Mouse (Mus musculus) B cell, adult 2 months (primary cell): ENCODE data around the gene Rtn4ip1.
"Not testable (repeated sequence)": the region's sequence is repeated elsewhere in the genome, so short reads cannot be mapped to it uniquely, and the experiment has no call there.

Experiments used
- DNase-seq, 2 experiments: peaks; one replicate each; pipeline ENCODE4 v3.0.0; 2022

Gene Rtn4ip1

DNA sequence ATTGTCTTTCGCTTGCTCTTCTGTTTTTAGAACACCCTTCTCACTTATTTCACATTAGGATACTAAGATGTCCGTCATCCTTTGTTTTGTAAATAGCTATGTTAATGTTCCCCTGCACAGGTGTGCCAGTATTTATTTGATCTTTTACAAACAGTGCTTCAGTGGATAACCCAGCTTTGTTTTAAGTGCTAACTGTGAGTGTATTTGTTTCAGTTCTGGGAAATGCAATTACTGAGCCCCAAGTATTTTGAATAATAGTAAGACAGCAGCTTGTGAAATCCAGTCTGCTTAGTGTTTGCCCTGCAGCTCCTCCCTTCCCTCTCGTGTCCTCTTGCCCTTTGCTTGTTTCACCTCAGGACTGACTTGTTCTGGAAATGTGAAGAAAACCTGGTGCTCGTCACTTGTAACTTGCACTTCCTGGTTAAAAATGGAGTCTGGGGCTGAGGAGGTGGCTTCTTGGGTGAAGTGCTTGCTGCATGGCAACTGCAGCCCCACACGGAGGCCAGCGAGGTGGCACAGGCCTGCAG, 37.6 kb downstream of the Rtn4ip1 start:
- no peak for DNase-seq

GRCm38 (mm10) chr10:43943736-43944135, 42.1 kb downstream of the Rtn4ip1 start:
- no peak for DNase-seq

DNA sequence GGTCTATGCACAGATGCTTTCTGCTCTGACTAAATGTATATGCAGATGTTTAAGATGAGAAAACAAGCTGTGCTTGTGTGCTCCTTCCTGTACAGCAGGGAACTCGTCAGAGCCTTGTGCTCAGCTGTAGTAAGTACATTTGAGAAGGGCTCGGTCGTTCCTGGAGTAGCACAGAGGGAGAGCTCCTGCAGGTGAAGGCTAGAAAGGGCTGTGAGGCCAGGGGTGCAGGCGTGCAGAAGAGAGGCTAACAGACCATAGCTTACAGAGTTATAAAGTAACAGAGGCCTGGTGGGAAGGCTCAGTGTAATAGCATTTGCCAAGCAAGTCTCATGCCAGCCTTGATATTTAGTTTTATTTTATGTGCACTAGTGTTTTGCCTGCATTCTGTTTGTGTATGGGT, 43.8 kb downstream of the Rtn4ip1 start:
- DNase-seq, result no peak

- DNase-seq, result peak; percentile 75 to 78
Observed at GRCm38 (mm10) chr10:43953942-43954341, 52.3 kb downstream of the Rtn4ip1 start.

DNA sequence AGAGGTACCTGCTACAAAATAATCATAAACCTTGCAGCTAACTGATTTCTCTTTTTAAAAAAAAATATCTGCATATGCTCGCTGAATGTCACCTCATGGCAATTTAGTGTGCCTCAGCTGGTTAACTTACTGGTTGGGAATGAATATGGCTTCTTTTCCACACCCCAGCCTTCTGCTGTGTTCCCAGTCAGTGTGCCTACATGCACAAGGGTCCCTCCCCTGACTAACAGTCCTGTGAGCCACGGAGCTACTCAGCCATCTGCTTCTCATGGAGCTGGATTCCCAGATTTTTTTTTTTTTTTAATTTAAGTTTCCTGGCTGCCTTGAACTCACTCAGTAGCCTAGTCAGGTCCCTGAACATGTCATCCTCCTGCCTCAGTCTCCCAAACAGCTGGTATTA, 63.3 kb downstream of the Rtn4ip1 start:
- DNase-seq, result no peak

- DNase-seq, result no peak
Observed at GRCm38 (mm10) chr10:43973244-43973643, 71.6 kb downstream of the Rtn4ip1 start.

DNA sequence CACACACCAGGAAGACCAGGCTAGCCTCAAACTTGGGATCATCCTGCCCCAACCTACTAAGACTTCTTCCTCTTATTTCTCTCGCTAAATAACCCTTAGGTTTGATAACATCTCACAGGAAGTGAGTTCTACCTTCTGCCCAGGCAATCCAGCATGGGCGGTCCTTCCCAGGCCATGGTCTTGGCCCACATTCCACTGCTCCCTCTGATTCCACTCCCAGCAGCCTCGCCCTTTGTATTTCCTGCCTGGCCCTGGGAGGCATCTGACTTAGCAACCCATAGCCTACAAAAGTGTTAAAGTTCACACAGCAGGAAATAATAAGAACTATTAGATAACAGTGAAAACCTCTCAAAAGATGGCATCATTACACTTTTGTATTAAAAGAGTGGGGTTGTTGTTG, 75.7 kb downstream of the Rtn4ip1 start:
- no peak for DNase-seq

GRCm38 (mm10) chr10:43980080-43980479, 78.5 kb downstream of the Rtn4ip1 start:
- DNase-seq, result no peak

GRCm38 (mm10) chr10:43980742-43981141, 79.1 kb downstream of the Rtn4ip1 start:
- not testable (repeated sequence) for DNase-seq

- no peak for DNase-seq
Observed at GRCm38 (mm10) chr10:43982470-43982869, 80.9 kb downstream of the Rtn4ip1 start.

DNA sequence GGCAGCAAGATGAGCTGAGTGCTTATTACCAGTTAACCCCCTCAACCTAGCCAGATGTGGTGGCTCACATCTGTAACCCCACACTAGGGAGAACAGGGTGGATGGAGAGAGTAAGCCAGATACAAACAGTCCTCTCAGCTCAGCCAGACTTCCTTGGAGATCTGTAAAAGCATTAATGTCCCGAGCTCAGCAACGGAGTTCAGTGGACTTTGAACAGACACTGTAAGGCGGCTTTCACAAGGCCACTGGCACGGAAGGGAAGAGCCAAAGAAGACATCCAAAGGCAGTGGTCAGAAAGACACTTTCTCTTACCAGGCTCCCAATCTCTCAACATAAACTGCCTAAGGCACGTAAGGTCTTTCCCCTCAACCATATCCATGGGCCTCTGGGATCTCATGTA, 81.6 kb downstream of the Rtn4ip1 start:
- DNase-seq, result no peak

DNA sequence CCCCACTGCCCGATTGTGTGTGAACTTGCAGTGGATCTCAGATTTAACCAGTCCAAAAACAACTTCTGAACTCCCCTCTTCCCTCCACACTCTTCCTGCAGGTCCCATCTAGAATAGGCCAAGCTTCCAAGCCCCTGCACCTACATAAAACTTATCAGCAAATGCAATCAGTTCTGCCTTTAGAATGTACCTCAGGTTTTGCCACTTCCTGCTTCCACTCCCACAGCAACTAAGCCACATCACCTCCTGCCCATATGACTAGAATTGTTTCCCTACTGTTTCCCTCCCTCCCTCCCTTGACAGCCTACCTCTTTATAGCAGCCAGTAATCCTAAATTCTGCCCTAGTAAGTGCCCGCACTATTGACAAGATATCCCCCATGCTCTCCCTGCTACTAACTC, 82.3 kb downstream of the Rtn4ip1 start:
- no peak for DNase-seq

GRCm38 (mm10) chr10:43991268-43991667, 89.7 kb downstream of the Rtn4ip1 start:
- DNase-seq, result no peak

DNA sequence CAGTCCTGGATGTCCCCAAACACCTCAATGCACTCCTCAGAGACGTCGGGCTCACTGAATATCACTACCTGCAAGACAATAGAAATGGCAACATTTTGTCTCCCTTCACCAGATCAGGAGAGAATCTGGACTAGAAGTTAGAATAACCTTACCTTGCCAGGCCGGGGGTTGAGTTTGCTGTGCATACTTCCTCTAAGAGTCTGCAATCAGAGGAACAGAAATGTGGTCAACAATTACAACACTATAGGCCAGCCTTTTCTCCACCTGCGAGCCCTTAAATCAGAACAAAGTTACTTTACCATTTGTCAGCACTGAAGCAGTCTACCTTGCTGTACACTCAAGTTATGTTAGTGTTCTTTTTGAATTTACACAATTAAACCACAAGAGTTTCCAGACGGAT, 90.9 kb downstream of the Rtn4ip1 start:
- no peak for DNase-seq

- DNase-seq, result no peak
Observed at GRCm38 (mm10) chr10:43993198-43993597, 91.6 kb downstream of the Rtn4ip1 start.

- DNase-seq, result peak; percentile 76 to 82
Observed at GRCm38 (mm10) chr10:43995858-43996650, 94.4 kb downstream of the Rtn4ip1 start.

GRCm38 (mm10) chr10:43997276-43997675, 95.7 kb downstream of the Rtn4ip1 start:
- peak in 1 of 2 experiments; percentile 13 for DNase-seq

- DNase-seq, result no peak
Observed at GRCm38 (mm10) chr10:43998023-43998422, 96.4 kb downstream of the Rtn4ip1 start.

DNA sequence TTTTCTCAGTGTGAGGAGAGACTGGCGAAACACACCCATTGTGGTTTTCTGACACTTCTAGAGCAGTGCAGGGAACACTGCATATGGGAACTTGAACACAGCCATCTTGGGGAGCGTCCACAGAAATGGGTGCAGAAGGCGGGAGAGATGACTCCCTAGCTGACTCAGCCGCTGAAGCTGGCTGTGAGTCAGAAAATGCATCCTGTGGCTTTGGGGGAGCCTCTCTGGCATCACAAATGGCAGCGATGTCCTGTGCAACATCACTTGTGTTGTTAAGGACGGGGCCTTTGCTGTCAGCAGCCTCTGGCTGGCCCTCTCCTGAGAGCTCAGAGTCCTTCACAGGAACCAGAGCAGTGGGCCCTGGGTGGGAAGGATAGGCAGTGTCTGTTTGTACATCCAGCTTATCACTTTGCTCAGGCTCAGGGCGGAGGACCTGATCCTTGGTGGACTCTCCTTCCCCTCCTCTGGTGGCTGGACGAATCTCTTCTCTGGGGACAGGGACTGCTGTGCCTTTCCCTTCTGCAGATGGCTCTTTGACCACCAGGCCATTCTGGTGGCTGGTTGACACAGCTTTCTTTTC, 97.0 kb downstream of the Rtn4ip1 start:
- DNase-seq, result no peak

GRCm38 (mm10) chr10:44000156-44000865, 98.7 kb downstream of the Rtn4ip1 start:
- no peak for DNase-seq

- DNase-seq, result peak; percentile 51 to 62
Observed at GRCm38 (mm10) chr10:44002004-44002940, 100.7 kb downstream of the Rtn4ip1 start.

DNA sequence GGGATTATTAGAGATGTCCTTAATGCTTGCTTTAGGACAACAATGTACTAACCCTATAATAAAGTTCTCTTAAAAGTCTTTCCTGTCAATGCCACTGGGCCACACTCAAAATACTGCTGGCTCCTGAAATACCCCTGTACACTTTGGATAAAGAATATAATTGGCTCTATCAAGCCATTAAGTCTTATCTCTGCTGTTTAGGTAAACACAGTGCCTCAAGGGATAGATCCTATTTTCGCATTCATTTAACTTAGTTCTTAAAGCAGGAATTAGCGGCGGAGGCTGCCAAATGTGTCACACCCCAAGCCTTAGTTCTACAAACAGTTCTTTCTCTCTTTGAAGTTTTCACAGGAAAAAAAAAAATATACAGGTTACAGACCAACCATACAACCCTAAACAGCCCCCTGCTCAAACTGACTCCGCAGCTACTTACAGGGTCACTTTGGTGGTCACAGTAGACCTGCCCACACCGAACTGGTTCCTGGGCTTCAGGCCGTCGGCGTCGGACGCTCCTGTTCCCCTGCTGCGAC, 101.5 kb downstream of the Rtn4ip1 start:
- DNase-seq, result peak in 1 of 2 experiments; percentile 11
